ENCODE assay signal across 9 mouse cellular contexts in genomic region chr13:69543595-69543994, GRCm38 (mm10). TPM values are rescaled to one million over a fixed set of nuclear protein-coding genes. Genes with fewer than 3 reads are reported as not detected.
DNase-seq lines count a peak whose midpoint lies in the region; ATAC-seq lines count a peak whose summit lies in the region.
"Had no signal": no experiment of that assay in that cellular context is flagged by ENCODE, and none has a peak within 500 bp of the region (broad histone marks: within the 10 kb centered on the region; RNA-seq: fewer than 3 reads in every experiment).

No protein-coding gene starts in this region.

- no peaks in the 10 kb centered on the region for H3K27me3 ChIP-seq in liver, embryonic 11.5 days (replicated peaks; ENCODE audit: control insufficient read depth, insufficient read depth, low read length)
- H3K27me3 ChIP-seq in hindbrain, embryonic 10.5 days (ENCODE audit: insufficient read depth, poor library complexity, severe bottlenecking), result peaks cover 21% of the 10 kb centered on the region
- peaks cover 9% of the 10 kb centered on the region for H3K27me3 ChIP-seq in limb, embryonic 12.5 days
- H3K27me3 ChIP-seq in neural tube, embryonic 15.5 days (replicated peaks), result no peaks in the 10 kb centered on the region
- H3K27me3 ChIP-seq: Patski had no signal

- H3K9ac ChIP-seq in liver, embryonic 11.5 days (ENCODE audit: low read depth, low read length), result no peak overlapping the region
- H3K9ac ChIP-seq in limb, embryonic 12.5 days (replicated peaks), result no peak overlapping the region
- H3K9ac ChIP-seq in neural tube, embryonic 15.5 days (replicated peaks), result no peak overlapping the region

- H3K9me3 ChIP-seq in liver, embryonic 11.5 days (ENCODE audit: control insufficient read depth, low read length), result no peaks in the 10 kb centered on the region
- no peaks in the 10 kb centered on the region for H3K9me3 ChIP-seq in hindbrain, embryonic 10.5 days
- no peaks in the 10 kb centered on the region for H3K9me3 ChIP-seq in limb, embryonic 12.5 days
- no peaks in the 10 kb centered on the region for H3K9me3 ChIP-seq in neural tube, embryonic 15.5 days (replicated peaks)

- 57% methylated on average over 12 of the region's 12 CpGs for WGBS in liver, embryonic 11.5 days
- WGBS in hindbrain, embryonic 10.5 days, result 48% methylated on average over 12 of the region's 12 CpGs
- 51% methylated on average over 12 of the region's 12 CpGs for WGBS in limb, embryonic 12.5 days
- WGBS in neural tube, embryonic 15.5 days, result 47% methylated on average over 12 of the region's 12 CpGs

- ATAC-seq in liver, embryonic 11.5 days (replicated peaks; ENCODE audit: low FRiP score), result 0 out of 2 replicates have a peak, but pooled peaks have one; percentile 6
- ATAC-seq in limb, embryonic 12.5 days (ENCODE audit: insufficient number of reproducible peaks, insufficient read depth, low FRiP score, low TSS enrichment, low read depth), result no peak
- ATAC-seq in neural tube, embryonic 15.5 days (ENCODE audit: low FRiP score), result peak; percentile 25; the same call in 1 of the 2 replicates
- ATAC-seq: Patski had no signal

- DNase-seq in liver, embryonic 11.5 days (ENCODE audit: low spot score), result no peak
- DNase-seq in liver, result no peak
- no peak for DNase-seq in hindbrain, embryonic 10.5 days (ENCODE audit: low spot score)
- DNase-seq in frontal cortex, postnatal 36 days (ENCODE audit: low spot score in 2 of 2), result no peak
- no peak for DNase-seq in left cerebral cortex, adult 18-20 months (ENCODE audit: low spot score in 2 of 2)
- no peak for DNase-seq in spleen, postnatal 14 days (ENCODE audit: low spot score in 2 of 2)

- peak overlapping the region; percentile 31 for H3K4me2 ChIP-seq in liver, embryonic 11.5 days
- H3K4me2 ChIP-seq in limb, embryonic 12.5 days, result peak overlapping the region; percentile 39
- peak overlapping the region; percentile 38 for H3K4me2 ChIP-seq in neural tube, embryonic 15.5 days

- no peak overlapping the region for H3K4me3 ChIP-seq in liver, embryonic 11.5 days (ENCODE audit: low read depth, low read length)
- peak overlapping the region; percentile 21 for H3K4me3 ChIP-seq in hindbrain, embryonic 10.5 days
- peak overlapping the region; percentile 17; the same call in 1 of the 2 replicates for H3K4me3 ChIP-seq in limb, embryonic 12.5 days (replicated peaks)
- no peak overlapping the region for H3K4me3 ChIP-seq in neural tube, embryonic 15.5 days (replicated peaks)

- H3K4me1 ChIP-seq in liver, embryonic 11.5 days (replicated peaks; ENCODE audit: control insufficient read depth, insufficient read depth, low read length), result peaks cover 4% of the 10 kb centered on the region
- peaks cover 43% of the 10 kb centered on the region for H3K4me1 ChIP-seq in hindbrain, embryonic 10.5 days (replicated peaks)
- H3K4me1 ChIP-seq in limb, embryonic 12.5 days (replicated peaks), result peaks cover 27% of the 10 kb centered on the region
- H3K4me1 ChIP-seq in neural tube, embryonic 15.5 days, result peaks cover 30% of the 10 kb centered on the region

- H3K27ac ChIP-seq in liver, embryonic 11.5 days (ENCODE audit: low read depth, low read length), result no peak overlapping the region
- no peak overlapping the region for H3K27ac ChIP-seq in hindbrain, embryonic 10.5 days
- no peak overlapping the region for H3K27ac ChIP-seq in limb, embryonic 12.5 days
- H3K27ac ChIP-seq in neural tube, embryonic 15.5 days (replicated peaks), result no peak overlapping the region

- no peaks in the 10 kb centered on the region for H3K36me3 ChIP-seq in liver, embryonic 11.5 days (ENCODE audit: control insufficient read depth, insufficient read depth, low read length)
- H3K36me3 ChIP-seq in hindbrain, embryonic 10.5 days, result no peaks in the 10 kb centered on the region
- no peaks in the 10 kb centered on the region for H3K36me3 ChIP-seq in limb, embryonic 12.5 days
- H3K36me3 ChIP-seq in neural tube, embryonic 15.5 days, result no peaks in the 10 kb centered on the region

RNA-seq across cellular contexts. Expression of gene Tent4a, which starts 9.2 kb away (rescaled TPM):
- 5.3 and 6.2 TPM in 2 replicates for polyA plus RNA-seq in liver, embryonic 11.5 days (2014; fragmentation: Nextera tagmentation; extraction: Ambion mirVana)
- 4.8 TPM in 2 replicates for polyA plus RNA-seq in hindbrain, embryonic 10.5 days (2016; fragmentation: Nextera tagmentation; extraction: Ambion mirVana)
- 6.3 and 7.3 TPM in 2 replicates for polyA plus RNA-seq in limb, embryonic 12.5 days (2016; fragmentation: Nextera tagmentation; extraction: Ambion mirVana)
- polyA plus RNA-seq in neural tube, embryonic 15.5 days (2015; fragmentation: Nextera tagmentation; extraction: Ambion mirVana), result 6.2 and 6.5 TPM in 2 replicates
- 10 to 100 TPM; 49.1 to 50.5 TPM for total RNA-seq in left cerebral cortex, adult 18-20 months (2021)

RNA-seq across cellular contexts. Expression of gene Nsun2, which starts 10.0 kb away (rescaled TPM):
- polyA plus RNA-seq in liver, embryonic 11.5 days (2014; fragmentation: Nextera tagmentation; extraction: Ambion mirVana), result 278 and 320 TPM in 2 replicates
- polyA plus RNA-seq in hindbrain, embryonic 10.5 days (2016; fragmentation: Nextera tagmentation; extraction: Ambion mirVana), result 98.7 and 141 TPM in 2 replicates
- 130 and 131 TPM in 2 replicates for polyA plus RNA-seq in limb, embryonic 12.5 days (2016; fragmentation: Nextera tagmentation; extraction: Ambion mirVana)
- polyA plus RNA-seq in neural tube, embryonic 15.5 days (2015; fragmentation: Nextera tagmentation; extraction: Ambion mirVana), result 74.6 and 92.6 TPM in 2 replicates
- total RNA-seq in left cerebral cortex, adult 18-20 months (2021), result 10 to 100 TPM; 85.3 to 88.4 TPM

Comparison
In these comparisons a context has a peak if more than half of its experiments do, and no peak if none do; other contexts are left out.
1. H3K4me3 ChIP-seq: peak in hindbrain, embryonic 10.5 days (single experiment) and limb, embryonic 12.5 days (single experiment); none in liver, embryonic 11.5 days (single experiment) and neural tube, embryonic 15.5 days (single experiment).
2. Peak in every context shown above with its lines, with median percentiles within 50 percentile points of each other: H3K4me2 ChIP-seq.